1 mouse cellular context compared by ENCODE assay signal in the genomic region with DNA sequence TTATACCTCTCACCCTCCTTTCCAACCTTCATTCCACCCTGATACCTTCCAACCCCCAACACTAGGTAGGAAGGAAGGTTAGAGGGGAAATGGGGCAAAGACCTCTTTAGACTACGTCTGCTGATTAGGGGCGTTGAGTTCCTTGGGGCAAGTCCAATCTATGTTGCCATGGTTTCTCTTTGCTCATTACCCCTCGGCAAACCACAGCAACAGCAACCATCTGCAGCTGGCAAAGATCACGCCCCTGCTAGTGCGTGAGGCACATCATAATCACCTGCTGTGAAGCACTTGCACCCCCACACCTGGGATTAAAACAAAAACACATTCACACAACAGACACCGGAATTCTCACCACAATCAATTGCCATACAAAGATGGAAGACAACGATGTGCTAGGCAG.
A peak's percentile ranks its signal among the peaks of the same experiment; 100 is the strongest.
TF ChIP-seq lines count a peak whose summit lies in the region.

No protein-coding gene starts in this region.

TF ChIP-seq in CH12.LX, 34 proteins besides CTCF, POLR2A, EP300 and RAD21 (continued from another document):
- TF ChIP-seq BHLHE40 (IDR thresholded peaks at IDR 0.05; ENCODE audit: low read depth, low read length) = peak; percentile 20; the same call in 1 of the 2 replicates
